Mouse (Mus musculus) ES-Bruce4 (cell line): ENCODE data around the gene Kdelr2. TPM values are rescaled to one million over a fixed set of nuclear protein-coding genes. Genes with fewer than 3 reads are reported as not detected.
A peak's percentile ranks its signal among the peaks of the same experiment; 100 is the strongest.

Experiments used
- H3K27ac ChIP-seq: 2 replicates; pipeline ENCODE4 v1.5.1; 2012; ENCODE audit warnings: low read length, inconsistent platforms; ENCODE audit not compliant: insufficient read depth
- H3K27me3 ChIP-seq: 2 replicates; pipeline ENCODE4 v1.6.1; 2012; ENCODE audit warnings: mild to moderate bottlenecking, low read length, inconsistent platforms; ENCODE audit not compliant: control insufficient read depth, poor library complexity, insufficient read depth, severe bottlenecking
- H3K36me3 ChIP-seq: 2 replicates; pipeline ENCODE4 v1.6.1; 2012; ENCODE audit warnings: inconsistent platforms, mild to moderate bottlenecking, low read length, moderate library complexity; ENCODE audit not compliant: control insufficient read depth, poor library complexity, insufficient read depth, severe bottlenecking
- H3K4me1 ChIP-seq: one replicate; pipeline ENCODE4 v1.8.1; 2011; ENCODE audit warnings: low read length; ENCODE audit not compliant: control insufficient read depth, insufficient read depth
- H3K4me3 ChIP-seq: 2 replicates; pipeline ENCODE4 v1.5.1; 2011; ENCODE audit warnings: low read depth, mild to moderate bottlenecking, low read length
- H3K9ac ChIP-seq: 2 replicates; pipeline ENCODE4 v1.6.1; 2012; ENCODE audit warnings: low read depth, mild to moderate bottlenecking, inconsistent platforms; ENCODE audit not compliant: poor library complexity, severe bottlenecking
- H3K9me3 ChIP-seq: replicated peaks from 2 replicates; pipeline ENCODE4 v1.6.1; 2012; ENCODE audit warnings: mild to moderate bottlenecking, low read length, inconsistent platforms; ENCODE audit not compliant: control insufficient read depth, poor library complexity, insufficient read depth, severe bottlenecking
- CTCF ChIP-seq: IDR thresholded peaks from one replicate; pipeline ENCODE4 v1.8.1; 2011; ENCODE audit warnings: low read depth, low read length
- EP300 ChIP-seq: IDR thresholded peaks from 2 replicates; pipeline ENCODE4 v1.6.1; 2011; ENCODE audit warnings: low read depth, low read length; ENCODE audit not compliant: insufficient read depth
- POLR2A ChIP-seq: IDR thresholded peaks from one replicate; pipeline ENCODE4 v1.8.1; 2011; ENCODE audit warnings: low read length; ENCODE audit not compliant: insufficient read depth
- polyA plus RNA-seq: library from polyadenylated mRNA; stranded (reverse); fragments of >200 nt; gene quantifications from 2 replicates; pipeline ENCODE4 v1.2.4, GENCODE M21; 2011; ENCODE audit warnings: low read depth; ENCODE audit not compliant: missing spikeins, insufficient read depth, insufficient read length

Gene Kdelr2
- polyA plus RNA-seq, 1 experiment: 80.1 TPM

DNA sequence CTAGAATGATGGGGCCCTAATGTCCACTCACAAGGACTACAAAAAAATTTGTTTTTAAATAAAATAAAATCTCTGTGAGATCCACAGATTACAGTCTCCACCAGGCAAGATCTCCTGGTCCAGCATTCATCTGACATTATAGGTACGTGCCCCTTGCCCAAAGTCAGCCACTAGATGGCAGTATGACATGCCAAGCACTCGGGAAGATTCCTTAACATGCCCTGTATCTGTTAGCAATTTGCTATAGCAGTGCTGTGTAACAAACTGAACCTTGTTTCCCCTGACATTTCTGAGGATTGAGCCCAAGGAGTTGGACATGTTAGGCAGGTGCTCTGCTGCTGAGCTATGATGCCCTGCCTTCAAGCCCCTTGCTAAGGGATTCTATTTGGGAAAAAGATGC is 8.0 kb upstream of the Kdelr2 start:
- Histone ChIP-seq H3K9ac (no peak overlapping the region), H3K4me3 (no peak overlapping the region), H3K27ac (no peak overlapping the region), H3K4me1 (no peaks in the 10 kb centered on the region), H3K36me3 (no peaks in the 10 kb centered on the region), H3K9me3 (no peaks in the 10 kb centered on the region), H3K27me3 (no peaks in the 10 kb centered on the region)
- TF ChIP-seq POLR2A (no peak), EP300 (no peak), CTCF (peak; percentile 64)

GRCm38 (mm10) chr5:143400501-143400900 is 3.1 kb upstream of the Kdelr2 start:
- Histone ChIP-seq H3K9ac (no peak overlapping the region), H3K4me3 (no peak overlapping the region), H3K9me3 (no peaks in the 10 kb centered on the region), H3K27me3 (no peaks in the 10 kb centered on the region), H3K27ac (no peak overlapping the region), H3K4me1 (no peaks in the 10 kb centered on the region), H3K36me3 (no peaks in the 10 kb centered on the region)
- TF ChIP-seq EP300: no peak
- TF ChIP-seq POLR2A: no peak
- no peak for TF ChIP-seq CTCF

DNA sequence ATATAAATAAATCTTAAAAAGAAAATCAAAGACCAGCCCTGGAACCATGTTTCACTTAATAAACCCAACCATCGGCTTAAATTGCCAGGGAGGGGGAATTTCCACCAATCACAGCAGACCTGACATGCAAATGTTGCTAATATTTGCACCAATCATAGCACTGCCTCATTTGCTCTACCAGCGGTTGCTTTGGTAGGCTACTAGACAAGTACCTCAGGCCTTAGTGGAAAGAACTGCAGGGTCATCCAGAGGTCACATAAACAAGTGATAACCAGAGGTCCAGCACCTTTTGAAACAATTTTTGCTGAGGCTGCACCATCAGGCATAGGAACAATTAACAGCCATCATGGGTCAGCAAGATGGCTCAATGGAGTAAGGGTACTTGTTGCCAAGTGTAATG is 2.1 kb upstream of the Kdelr2 start:
- TF ChIP-seq CTCF (no peak), POLR2A (no peak), EP300 (no peak)
- Histone ChIP-seq H3K4me1 (no peaks in the 10 kb centered on the region), H3K9ac (no peak overlapping the region), H3K36me3 (no peaks in the 10 kb centered on the region), H3K27me3 (no peaks in the 10 kb centered on the region), H3K9me3 (no peaks in the 10 kb centered on the region), H3K27ac (no peak overlapping the region), H3K4me3 (no peak overlapping the region)

- no peak for TF ChIP-seq EP300
- TF ChIP-seq CTCF: no peak
- TF ChIP-seq POLR2A: no peak
- Histone ChIP-seq H3K4me1 (no peaks in the 10 kb centered on the region), H3K27ac (no peak overlapping the region), H3K9ac (peak overlapping the region; percentile 55), H3K9me3 (no peaks in the 10 kb centered on the region), H3K27me3 (no peaks in the 10 kb centered on the region), H3K4me3 (peak overlapping the region; percentile 86), H3K36me3 (no peaks in the 10 kb centered on the region)
Measured at GRCm38 (mm10) chr5:143404148-143404930, 701 bp downstream of the Kdelr2 start.

GRCm38 (mm10) chr5:143405200-143405599 is 1.6 kb downstream of the Kdelr2 start:
- no peaks in the 10 kb centered on the region for H3K4me1 ChIP-seq
- H3K9ac ChIP-seq: no peak overlapping the region
- H3K4me3 ChIP-seq: no peak overlapping the region
- no peaks in the 10 kb centered on the region for H3K27me3 ChIP-seq
- TF ChIP-seq POLR2A (no peak), EP300 (no peak)
- H3K27ac ChIP-seq: no peak overlapping the region
- H3K36me3 ChIP-seq: no peaks in the 10 kb centered on the region
- no peaks in the 10 kb centered on the region for H3K9me3 ChIP-seq

DNA sequence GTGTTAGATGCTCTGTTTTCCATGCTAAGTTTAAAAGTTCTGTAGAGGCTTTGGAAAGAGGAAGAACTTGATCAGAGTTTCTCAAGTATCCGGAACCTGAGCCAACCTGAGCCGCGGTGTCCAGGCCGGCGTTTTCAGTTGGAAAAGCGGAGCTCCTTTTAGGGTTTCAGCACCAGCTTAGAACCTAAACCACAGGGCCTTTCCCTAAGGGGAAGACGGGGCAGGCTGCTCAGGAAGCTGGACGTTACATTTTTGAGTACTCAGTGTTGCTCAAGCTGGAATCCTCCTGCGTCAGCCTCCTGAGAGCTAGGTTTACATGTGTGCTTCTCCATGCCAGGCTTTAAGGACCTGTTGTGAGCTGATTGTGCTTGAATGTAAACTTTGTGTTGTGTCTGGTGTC is 2.9 kb downstream of the Kdelr2 start:
- no peaks in the 10 kb centered on the region for H3K4me1 ChIP-seq
- no peak overlapping the region for H3K4me3 ChIP-seq
- no peak for TF ChIP-seq EP300
- no peak for TF ChIP-seq POLR2A
- no peaks in the 10 kb centered on the region for H3K36me3 ChIP-seq
- no peak overlapping the region for H3K9ac ChIP-seq
- H3K27me3 ChIP-seq: no peaks in the 10 kb centered on the region
- no peaks in the 10 kb centered on the region for H3K9me3 ChIP-seq
- H3K27ac ChIP-seq: no peak overlapping the region
